Mouse (Mus musculus) midbrain, embryonic 15.5 days (tissue): ENCODE results near the gene Camta1. TPM values are rescaled to one million over a fixed set of nuclear protein-coding genes. Genes with fewer than 3 reads are reported as not detected.
"Not testable (repeated sequence)": the region's sequence is repeated elsewhere in the genome, so short reads cannot be mapped to it uniquely, and the experiment has no call there.

Source experiments
- ATAC-seq: fragments of 200-750 bp; cut with Nextera tagmentation; replicated peaks from 2 replicates; pipeline ENCODE4 v1.8.0; 2017; ENCODE audit warnings: moderate TSS enrichment
- H3K27ac ChIP-seq: fragments of 300-500 bp; sonication (generic); 2 replicates; pipeline ENCODE4 v1.5.1; 2015; ENCODE audit warnings: mild to moderate bottlenecking, inconsistent platforms
- H3K27me3 ChIP-seq: fragments of 300-500 bp; sonication (generic); replicated peaks from 2 replicates; pipeline ENCODE4 v1.6.1; 2015; ENCODE audit warnings: inconsistent platforms
- H3K36me3 ChIP-seq: fragments of 300-500 bp; sonication (generic); replicated peaks from 2 replicates; pipeline ENCODE4 v1.6.1; 2015; ENCODE audit warnings: inconsistent platforms
- H3K4me1 ChIP-seq: fragments of 300-500 bp; sonication (generic); 2 replicates; pipeline ENCODE4 v1.6.1; 2015; ENCODE audit warnings: inconsistent platforms
- H3K4me2 ChIP-seq: fragments of 300-500 bp; sonication (generic); 2 replicates; pipeline ENCODE4 v1.6.1; 2015; ENCODE audit warnings: inconsistent platforms, mild to moderate bottlenecking, moderate library complexity
- H3K4me3 ChIP-seq: fragments of 300-500 bp; sonication (generic); 2 replicates; pipeline ENCODE4 v1.5.1; 2015; ENCODE audit warnings: mild to moderate bottlenecking, inconsistent platforms
- H3K9ac ChIP-seq: fragments of 300-500 bp; sonication (generic); 2 replicates; pipeline ENCODE4 v1.6.1; 2015; ENCODE audit warnings: mild to moderate bottlenecking, inconsistent platforms
- H3K9me3 ChIP-seq: fragments of 300-500 bp; sonication (generic); 2 replicates; pipeline ENCODE4 v1.6.1; 2016; ENCODE audit warnings: inconsistent platforms
- WGBS: fragments of 180-500 bp; shearing (Covaris S2); methylation state at CpG from one replicate; pipeline ENCODE4 v1.1.7; 2015; ENCODE audit warnings: mixed read lengths; 5-methylcytosine and 5-hydroxymethylcytosine counted together
- polyA plus RNA-seq: library from polyadenylated mRNA; unstranded; fragments of >200 nt; fragmentation: Nextera tagmentation; extraction: Ambion mirVana; gene quantifications from 2 replicates; pipeline ENCODE4 v1.2.1, GENCODE M21; 2015

Gene Camta1
- polyA plus RNA-seq, 1 experiment from 2014 or later, result 156 TPM

DNA sequence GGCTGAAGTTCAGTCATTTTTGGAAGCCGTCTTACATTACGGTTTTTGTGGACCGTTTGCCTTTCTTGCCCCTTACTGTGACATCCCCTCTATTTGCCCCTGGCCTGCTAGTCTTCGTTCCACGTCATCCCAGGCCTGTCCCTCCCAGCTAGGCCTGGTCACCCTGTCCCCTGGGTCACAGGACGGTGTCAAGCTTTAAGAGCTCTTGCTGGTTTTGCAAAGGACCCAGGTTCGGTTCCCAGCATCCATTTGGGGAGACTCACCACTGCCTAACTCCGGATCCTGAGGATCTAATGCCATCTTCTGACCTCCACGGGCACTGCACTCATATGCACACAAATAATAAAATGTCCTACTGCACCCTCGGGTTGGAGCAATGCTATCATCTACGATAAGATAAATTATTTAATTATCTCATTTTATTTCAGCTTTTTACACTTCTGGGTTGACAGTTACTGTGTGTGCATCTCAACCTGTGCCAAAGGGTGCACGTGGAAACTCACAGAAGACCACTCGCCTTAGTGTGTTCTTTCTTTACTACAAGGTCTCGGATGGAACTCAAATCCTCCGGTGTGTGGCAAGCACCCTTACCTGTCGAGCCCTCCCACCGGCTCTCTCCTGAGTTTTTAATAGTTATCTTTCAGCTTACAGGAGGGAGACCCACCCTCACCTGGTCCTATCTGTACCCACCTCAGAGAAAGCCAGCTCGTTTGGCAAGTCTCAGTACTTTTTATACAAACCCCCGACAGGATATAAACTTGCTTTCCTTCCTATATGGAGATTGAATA lies 951.3 kb downstream of the Camta1 start:
- Histone ChIP-seq H3K27ac (peak overlapping the region; percentile 62), H3K27me3 (no peaks in the 10 kb centered on the region), H3K9ac (no peak overlapping the region), H3K4me1 (peaks cover 28% of the 10 kb centered on the region), H3K36me3 (peaks cover 5% of the 10 kb centered on the region; the same call in 1 of the 2 replicates), H3K4me2 (peak overlapping the region; percentile 75), H3K4me3 (peak overlapping the region; percentile 89), H3K9me3 (no peaks in the 10 kb centered on the region)
- peak; percentile 19 for ATAC-seq
- WGBS, result 84% methylated on average over 19 of the region's 19 CpGs

GRCm38 (mm10) chr4:150909451-150910156 lies 952.1 kb downstream of the Camta1 start:
- H3K36me3 ChIP-seq, result peaks cover 5% of the 10 kb centered on the region; the same call in 1 of the 2 replicates
- peaks cover 21% of the 10 kb centered on the region for H3K4me1 ChIP-seq
- no peaks in the 10 kb centered on the region for H3K9me3 ChIP-seq
- under 1% methylated on average over 56 of the region's 56 CpGs for WGBS
- H3K4me2 ChIP-seq, result peak overlapping the region; percentile 75
- ATAC-seq, result peak; percentile 90
- peak overlapping the region; percentile 89 for H3K4me3 ChIP-seq
- H3K9ac ChIP-seq, result peak overlapping the region; percentile 84
- H3K27ac ChIP-seq, result peak overlapping the region; percentile 88
- no peaks in the 10 kb centered on the region for H3K27me3 ChIP-seq

GRCm38 (mm10) chr4:150908512-150908911 lies 953.2 kb downstream of the Camta1 start:
- not testable (repeated sequence) for ATAC-seq, H3K9me3 ChIP-seq, H3K9ac ChIP-seq, H3K27me3 ChIP-seq, H3K4me3 ChIP-seq, H3K27ac ChIP-seq
- 80% methylated on average over 5 of the region's 5 CpGs for WGBS
- H3K4me1 ChIP-seq, result peaks cover 18% of the 10 kb centered on the region
- H3K4me2 ChIP-seq, result peak overlapping the region; percentile 75; the same call in 1 of the 2 replicates
- H3K36me3 ChIP-seq, result peaks cover 12% of the 10 kb centered on the region

- WGBS, result 91% methylated on average over 8 of the region's 8 CpGs
- Histone ChIP-seq H3K4me3 (no peak overlapping the region), H3K4me1 (peaks cover 13% of the 10 kb centered on the region), H3K27me3 (no peaks in the 10 kb centered on the region), H3K36me3 (peaks cover 15% of the 10 kb centered on the region), H3K9me3 (no peaks in the 10 kb centered on the region), H3K27ac (no peak overlapping the region), H3K4me2 (no peak overlapping the region), H3K9ac (no peak overlapping the region)
- no peak for ATAC-seq
These were observed 954.6 kb downstream of the Camta1 start for GRCm38 (mm10) chr4:150907099-150907498.

DNA sequence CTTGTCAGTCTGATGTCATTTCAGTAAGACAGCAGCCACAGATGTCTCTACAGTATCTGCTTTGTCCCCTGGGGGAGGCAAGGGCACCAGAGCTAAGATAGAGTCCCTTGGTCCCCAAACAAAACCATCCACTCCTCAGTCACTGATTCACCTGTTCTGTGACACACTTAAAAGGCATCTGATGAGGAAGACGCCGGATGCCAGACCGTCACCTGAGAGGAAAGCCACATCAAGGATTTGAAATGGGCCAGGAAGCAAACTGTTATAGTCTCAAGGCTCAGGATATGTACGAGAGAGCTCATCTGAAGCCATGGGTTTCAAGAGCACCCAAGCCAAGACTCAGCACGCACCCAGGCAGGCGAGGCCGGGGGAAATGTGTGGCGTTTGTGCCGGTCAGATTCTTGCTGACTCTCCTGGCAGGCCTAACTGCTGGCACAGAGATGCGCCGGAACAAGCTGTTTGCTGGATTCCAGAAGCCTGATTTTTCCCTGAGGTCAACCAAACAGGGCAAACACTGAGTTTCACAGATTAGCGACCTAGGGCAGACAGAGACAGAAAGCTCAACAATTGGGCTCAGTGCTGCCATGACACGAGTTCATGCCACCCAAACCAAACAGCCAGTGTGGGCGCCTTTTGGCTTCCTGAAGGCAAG lies 958.5 kb downstream of the Camta1 start:
- no peak overlapping the region for H3K27ac ChIP-seq
- no peaks in the 10 kb centered on the region for H3K27me3 ChIP-seq
- H3K4me3 ChIP-seq, result no peak overlapping the region
- no peak for ATAC-seq
- no peak overlapping the region for H3K4me2 ChIP-seq
- 96% methylated on average over 14 of the region's 14 CpGs for WGBS
- H3K4me1 ChIP-seq, result no peaks in the 10 kb centered on the region; the same call in none of the 2 replicates
- no peaks in the 10 kb centered on the region for H3K9me3 ChIP-seq
- no peak overlapping the region for H3K9ac ChIP-seq
- peaks cover 28% of the 10 kb centered on the region for H3K36me3 ChIP-seq

- no peaks in the 10 kb centered on the region for H3K27me3 ChIP-seq
- peaks cover 39% of the 10 kb centered on the region for H3K36me3 ChIP-seq
- no peak overlapping the region for H3K4me2 ChIP-seq
- no peak overlapping the region for H3K4me3 ChIP-seq
- H3K27ac ChIP-seq, result no peak overlapping the region
- no peaks in the 10 kb centered on the region for H3K9me3 ChIP-seq
- no peaks in the 10 kb centered on the region for H3K4me1 ChIP-seq
- H3K9ac ChIP-seq, result no peak overlapping the region
- no peak for ATAC-seq
- WGBS, result 92% methylated on average over 12 of the region's 12 CpGs
These were observed 959.6 kb downstream of the Camta1 start for GRCm38 (mm10) chr4:150902062-150902461.

DNA sequence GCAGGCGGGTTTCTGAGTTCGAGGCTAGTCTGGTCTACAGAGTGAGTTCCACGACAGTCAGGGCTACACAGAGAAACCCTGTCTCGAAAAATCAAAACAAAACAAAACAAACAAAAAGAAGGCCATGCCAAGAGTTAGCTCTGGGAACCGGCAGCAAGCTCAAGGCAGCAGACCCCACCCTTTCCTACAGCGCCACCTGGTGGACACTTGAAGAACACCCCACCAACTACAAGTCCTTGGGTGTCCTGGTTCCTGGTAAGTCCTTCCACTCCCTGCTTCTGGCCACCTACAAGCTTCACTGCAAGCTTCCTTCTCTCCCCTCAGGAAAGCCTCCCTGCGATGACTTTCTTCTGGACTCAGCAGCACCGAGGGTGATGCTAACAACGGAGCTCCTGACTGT lies 960.0 kb downstream of the Camta1 start:
- Histone ChIP-seq H3K27ac (no peak overlapping the region), H3K9ac (no peak overlapping the region), H3K4me1 (no peaks in the 10 kb centered on the region), H3K27me3 (no peaks in the 10 kb centered on the region), H3K4me2 (no peak overlapping the region), H3K9me3 (no peaks in the 10 kb centered on the region), H3K36me3 (peaks cover 43% of the 10 kb centered on the region), H3K4me3 (no peak overlapping the region)
- WGBS, result 63% methylated on average over 9 of the region's 9 CpGs
- no peak for ATAC-seq

DNA sequence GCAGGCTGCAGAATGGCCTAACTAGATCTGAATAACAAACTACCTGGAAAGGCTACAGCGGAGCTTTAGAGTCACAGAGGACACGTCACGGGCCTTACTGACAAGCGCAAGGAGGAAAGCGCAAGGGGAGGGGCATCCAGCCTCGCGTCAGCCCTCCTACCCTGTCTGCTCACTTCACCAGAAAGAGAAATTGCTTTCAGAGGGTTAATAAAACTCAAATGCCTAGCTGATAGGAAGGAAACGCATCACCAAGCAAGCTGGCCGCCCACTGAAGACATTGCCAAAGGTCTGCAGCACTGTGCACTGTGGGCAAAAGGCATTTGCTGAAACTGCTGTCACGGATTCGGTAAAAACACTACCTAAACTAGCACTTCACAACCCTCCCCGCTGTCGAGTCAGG lies 961.2 kb downstream of the Camta1 start:
- Histone ChIP-seq H3K9me3 (no peaks in the 10 kb centered on the region), H3K4me2 (no peak overlapping the region), H3K36me3 (peaks cover 42% of the 10 kb centered on the region), H3K27ac (no peak overlapping the region), H3K27me3 (no peaks in the 10 kb centered on the region), H3K4me1 (no peaks in the 10 kb centered on the region), H3K9ac (no peak overlapping the region), H3K4me3 (no peak overlapping the region)
- ATAC-seq, result no peak
- 96% methylated on average over 13 of the region's 13 CpGs for WGBS

- H3K4me2 ChIP-seq, result no peak overlapping the region
- no peaks in the 10 kb centered on the region for H3K4me1 ChIP-seq
- no peaks in the 10 kb centered on the region for H3K27me3 ChIP-seq
- H3K27ac ChIP-seq, result no peak overlapping the region
- H3K4me3 ChIP-seq, result no peak overlapping the region
- H3K9ac ChIP-seq, result no peak overlapping the region
- WGBS, result 57% methylated on average over 13 of the region's 13 CpGs
- ATAC-seq, result peak; percentile 17; the same call in 1 of the 2 replicates
- H3K9me3 ChIP-seq, result no peaks in the 10 kb centered on the region
- H3K36me3 ChIP-seq, result peaks cover 38% of the 10 kb centered on the region
These were observed 962.8 kb downstream of the Camta1 start for GRCm38 (mm10) chr4:150898716-150899365.

DNA sequence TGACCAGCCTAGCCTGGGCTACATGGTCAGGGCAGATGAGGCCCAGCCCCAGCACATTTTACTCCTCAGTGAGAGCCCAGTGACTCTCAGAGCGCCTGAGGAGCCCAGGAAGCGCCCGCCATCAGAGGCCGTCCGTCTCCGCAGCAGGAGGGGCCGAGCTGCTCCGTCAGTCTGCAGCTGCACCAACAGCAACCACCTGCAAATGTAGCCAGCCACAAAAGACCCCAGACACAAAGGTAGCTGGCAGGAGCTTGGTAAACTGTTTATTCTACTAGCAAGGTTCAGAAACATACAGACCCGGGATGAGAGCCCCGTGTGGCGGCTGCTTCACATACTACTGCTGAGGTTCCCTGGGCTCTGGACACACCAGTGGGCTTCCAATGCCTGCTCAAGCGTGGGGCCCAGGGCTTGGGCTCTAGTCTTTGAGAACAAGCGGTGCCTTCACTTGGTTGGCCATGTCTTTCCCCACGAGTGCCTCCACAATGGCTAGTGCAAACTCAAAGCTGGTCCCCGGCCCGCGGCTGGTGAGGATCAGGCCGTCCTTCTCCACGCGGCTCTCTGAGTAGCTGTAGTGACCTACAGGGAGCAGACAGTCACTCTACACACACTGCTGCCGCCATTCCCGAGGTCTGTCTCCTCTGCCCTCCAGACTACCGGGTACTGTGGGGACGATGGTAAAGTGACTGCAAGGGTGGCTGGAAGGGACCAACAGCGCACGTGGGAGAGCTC lies 964.6 kb downstream of the Camta1 start:
- H3K27me3 ChIP-seq, result no peaks in the 10 kb centered on the region
- H3K9ac ChIP-seq, result no peak overlapping the region
- no peak overlapping the region for H3K4me2 ChIP-seq
- H3K36me3 ChIP-seq, result peaks cover 32% of the 10 kb centered on the region
- H3K4me3 ChIP-seq, result no peak overlapping the region
- no peaks in the 10 kb centered on the region for H3K4me1 ChIP-seq
- no peak for ATAC-seq
- H3K27ac ChIP-seq, result no peak overlapping the region
- WGBS, result 93% methylated on average over 26 of the region's 26 CpGs
- H3K9me3 ChIP-seq, result no peaks in the 10 kb centered on the region

- 75% methylated on average over 8 of the region's 8 CpGs for WGBS
These were observed 966.8 kb downstream of the Camta1 start for GRCm38 (mm10) chr4:150894718-150895501.

More at GRCm38 (mm10) chr4:150894718-150895501, 966.8 kb downstream of the Camta1 start:
- H3K4me3 ChIP-seq, result no peak overlapping the region
- no peaks in the 10 kb centered on the region for H3K27me3 ChIP-seq
- no peak for ATAC-seq
- no peaks in the 10 kb centered on the region for H3K9me3 ChIP-seq
- no peaks in the 10 kb centered on the region for H3K4me1 ChIP-seq
- no peak overlapping the region for H3K9ac ChIP-seq
- H3K27ac ChIP-seq, result no peak overlapping the region
- H3K36me3 ChIP-seq, result peaks cover 20% of the 10 kb centered on the region
- H3K4me2 ChIP-seq, result no peak overlapping the region
